Mouse (Mus musculus) 3134 (cell line): ENCODE data around the gene Trim7.
"Not testable (repeated sequence)": the region's sequence is repeated elsewhere in the genome, so short reads cannot be mapped to it uniquely, and the experiment has no call there.

Experiments
- DNase-seq: peaks from one replicate; pipeline ENCODE4 v3.0.0-alpha.2; 2011; ENCODE audit warnings: low spot score; ENCODE audit not compliant: insufficient read length; ENCODE audit errors: extremely low read depth

Gene Trim7

DNA sequence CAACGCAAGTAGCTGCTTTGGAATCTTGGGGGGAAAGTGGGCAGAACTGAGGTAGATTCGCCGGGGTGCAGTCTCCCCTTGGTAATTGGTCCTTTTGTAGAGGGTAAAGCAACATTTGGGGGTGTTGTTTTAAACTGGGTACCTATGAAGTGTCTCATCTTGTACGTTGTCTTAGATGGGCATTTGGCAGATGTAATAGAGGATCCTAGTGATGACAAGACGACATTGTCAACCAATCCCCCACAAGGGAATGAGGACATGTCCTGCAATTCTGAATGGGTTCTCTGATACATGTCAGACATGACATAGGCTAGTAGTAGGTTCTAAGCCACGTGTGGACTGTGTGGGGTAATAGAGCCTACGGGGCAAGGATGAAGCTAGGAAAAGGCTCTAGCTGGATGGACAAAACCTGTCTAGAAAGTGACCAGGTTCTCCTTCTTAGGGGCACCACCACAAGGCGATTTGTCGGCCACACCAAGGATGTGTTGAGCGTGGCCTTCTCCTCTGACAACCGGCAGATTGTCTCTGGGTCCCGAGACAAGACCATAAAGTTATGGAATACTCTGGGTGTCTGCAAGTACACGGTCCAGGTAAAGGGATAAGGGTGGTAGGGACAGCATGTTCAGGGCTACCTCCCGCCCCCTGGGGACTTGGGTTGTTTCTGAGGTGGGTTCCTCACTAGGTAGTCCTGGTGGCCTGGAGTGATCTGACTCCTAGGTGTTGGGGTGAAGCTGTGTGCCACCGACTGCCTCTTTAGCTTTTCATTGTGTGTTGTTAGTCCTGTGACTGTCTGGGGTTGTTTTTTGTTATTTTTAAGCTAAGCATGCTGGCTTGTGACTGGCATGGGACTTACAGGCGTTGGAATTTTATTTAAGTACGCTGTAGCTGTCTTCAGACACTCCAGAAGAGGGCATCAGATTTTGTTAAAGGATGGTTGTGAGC is 23.8 kb upstream of the Trim7 start:
- no peak for DNase-seq

DNA sequence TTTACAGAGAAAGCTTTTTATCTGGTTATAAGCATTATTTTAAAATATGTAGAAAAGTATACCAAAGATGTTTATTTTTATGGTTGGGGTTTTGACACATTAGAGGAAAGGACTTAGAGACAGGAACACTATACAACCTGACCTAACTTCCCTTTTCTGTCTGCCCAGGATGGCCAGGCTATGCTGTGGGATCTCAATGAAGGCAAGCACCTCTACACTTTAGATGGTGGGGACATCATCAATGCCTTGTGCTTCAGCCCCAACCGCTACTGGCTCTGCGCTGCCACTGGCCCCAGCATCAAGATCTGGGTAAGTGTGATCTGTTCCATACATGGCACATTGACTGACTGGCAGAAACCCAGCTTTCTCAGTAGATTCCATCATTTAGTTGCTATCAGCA is 22.0 kb upstream of the Trim7 start:
- no peak for DNase-seq

- no peak for DNase-seq
Measured at GRCm38 (mm10) chr11:48804922-48805321, 21.0 kb upstream of the Trim7 start.

DNA sequence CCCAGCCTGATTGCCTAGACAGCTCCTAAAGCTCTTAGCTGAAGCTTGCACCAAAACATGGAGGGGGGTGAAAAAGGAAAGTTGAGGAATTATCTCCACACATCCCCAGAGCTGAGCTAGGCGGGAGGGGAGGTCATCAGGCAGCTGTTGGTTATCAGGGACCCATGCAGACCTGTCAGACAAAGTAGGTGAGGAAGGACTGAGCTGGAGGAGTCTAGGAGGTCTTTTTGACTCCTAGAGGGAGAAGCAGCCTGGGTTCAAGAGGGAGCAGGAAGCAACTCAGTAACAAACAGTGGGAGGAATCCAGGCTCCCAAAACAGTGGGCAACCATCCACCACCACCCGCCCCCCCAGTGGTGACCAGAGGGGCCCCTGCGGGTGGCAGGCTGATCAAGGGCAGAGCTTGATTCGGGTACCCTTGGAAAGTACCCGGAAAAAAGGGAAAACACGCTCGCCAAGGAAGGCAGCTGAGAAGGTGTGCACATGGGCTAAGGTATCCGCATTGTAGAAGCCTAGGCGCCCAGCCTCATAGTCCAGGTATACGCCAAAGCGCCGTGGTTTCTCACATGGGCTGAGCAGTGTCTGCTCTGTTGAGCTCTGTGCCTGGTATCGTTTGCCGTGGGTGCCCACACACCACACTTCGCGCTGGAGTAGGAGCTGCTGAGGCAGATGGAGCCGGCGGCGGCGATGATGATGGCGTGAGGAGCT is 18.9 kb upstream of the Trim7 start:
- peak; percentile 59 for DNase-seq

DNA sequence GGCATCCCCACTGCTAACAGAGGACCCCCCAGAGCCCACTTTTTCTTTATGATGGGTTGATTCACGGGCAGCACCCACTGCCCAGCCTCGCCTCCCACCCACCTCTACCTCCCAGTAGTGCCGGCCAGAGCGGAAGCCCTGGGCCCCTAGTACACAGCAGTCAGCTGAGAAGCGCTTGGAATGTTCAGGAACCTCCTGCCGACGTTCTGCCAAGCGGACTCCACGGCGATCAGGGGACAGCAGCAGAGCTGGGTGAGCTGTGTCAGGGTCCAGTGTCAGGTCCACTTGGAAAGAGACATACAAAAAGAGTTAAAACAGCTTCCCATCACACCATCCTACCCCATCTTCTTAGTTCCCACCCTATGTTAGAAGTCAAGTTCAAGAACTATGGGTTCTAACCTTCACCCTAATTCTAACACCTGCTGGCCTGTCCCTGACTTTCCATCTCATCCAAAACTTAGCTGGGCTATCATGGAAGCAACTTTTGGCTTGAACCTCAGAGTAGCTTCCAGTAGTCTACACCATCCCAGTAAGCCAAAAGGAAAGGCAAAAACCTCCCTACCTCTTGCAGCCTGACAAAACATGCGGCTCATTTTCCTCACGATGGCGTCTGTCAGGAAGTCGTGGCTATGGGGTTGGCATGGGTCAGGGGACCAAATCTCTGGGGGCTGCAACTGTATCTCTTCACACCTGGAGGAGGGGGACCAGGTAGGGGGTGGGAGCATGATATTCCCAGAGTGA is 18.2 kb upstream of the Trim7 start:
- DNase-seq = peak; percentile 60

DNA sequence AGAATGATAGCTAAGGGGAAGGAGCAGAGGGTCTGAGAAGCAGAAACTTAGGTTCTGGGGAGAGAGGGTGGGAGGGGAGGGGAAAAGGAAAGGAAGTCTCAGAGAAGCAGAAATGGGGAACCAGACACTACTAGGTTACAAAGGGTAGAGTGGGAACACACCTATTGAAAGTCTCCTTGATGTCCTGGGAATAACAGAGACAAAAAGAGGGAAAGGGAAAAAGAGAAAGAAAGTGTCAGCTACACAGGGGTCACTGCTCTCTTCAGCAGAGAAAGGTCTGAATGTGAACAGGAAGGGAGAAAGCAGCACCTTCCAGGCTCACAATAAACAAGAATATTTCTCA is 17.7 kb upstream of the Trim7 start:
- DNase-seq = no peak

DNA sequence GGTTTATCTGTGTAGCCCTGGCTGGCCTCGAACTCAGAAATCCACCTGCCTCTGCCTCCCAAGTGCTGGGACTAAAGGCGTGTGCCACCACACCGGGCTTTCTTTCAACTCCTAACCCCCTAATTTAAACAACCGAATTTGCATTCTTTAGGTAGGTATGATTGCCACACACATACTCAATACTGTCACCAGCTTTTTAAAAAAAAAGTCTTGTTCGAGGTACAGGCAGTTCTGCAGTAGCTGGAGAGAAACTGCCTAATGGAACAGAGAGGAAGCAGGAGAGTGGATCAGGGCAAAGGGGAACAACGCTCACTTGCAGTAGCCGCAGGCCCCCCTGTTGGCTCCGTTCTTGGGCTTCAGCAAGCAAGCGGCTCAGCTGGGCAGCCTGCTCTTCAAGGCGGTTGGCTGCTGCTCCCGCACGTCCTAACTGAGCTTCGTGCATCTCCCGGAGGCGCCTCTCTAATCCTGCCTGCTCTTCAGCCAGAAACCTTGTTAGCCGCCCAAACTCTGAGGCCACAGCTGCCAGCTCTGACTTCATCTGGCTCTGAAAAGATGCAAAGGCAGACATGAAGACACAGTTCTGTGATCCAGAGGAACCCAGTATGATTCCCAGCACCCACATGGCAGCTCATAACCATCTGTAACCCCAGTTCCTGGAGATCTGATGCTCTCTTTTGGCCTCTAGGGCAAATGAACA is 17.1 kb upstream of the Trim7 start:
- no peak for DNase-seq

DNA sequence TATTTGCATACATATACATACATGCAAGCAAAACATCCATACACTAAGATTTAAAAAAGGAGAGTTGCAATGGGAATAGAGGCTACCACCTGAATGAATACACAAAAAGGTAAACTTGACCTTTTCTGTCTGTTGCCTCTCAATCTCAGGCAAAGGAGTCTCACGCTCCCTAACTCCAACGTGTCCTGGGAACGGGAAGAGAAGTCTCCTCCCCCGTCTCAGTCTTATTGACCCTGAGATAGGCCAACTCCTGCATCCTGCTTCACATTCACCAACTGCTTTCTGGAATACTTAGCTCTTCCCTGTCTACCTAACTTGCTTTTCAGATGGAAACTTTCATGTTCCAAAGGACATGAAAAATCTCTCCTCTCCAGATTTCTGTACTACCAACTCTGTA is 16.5 kb upstream of the Trim7 start:
- no peak for DNase-seq

DNA sequence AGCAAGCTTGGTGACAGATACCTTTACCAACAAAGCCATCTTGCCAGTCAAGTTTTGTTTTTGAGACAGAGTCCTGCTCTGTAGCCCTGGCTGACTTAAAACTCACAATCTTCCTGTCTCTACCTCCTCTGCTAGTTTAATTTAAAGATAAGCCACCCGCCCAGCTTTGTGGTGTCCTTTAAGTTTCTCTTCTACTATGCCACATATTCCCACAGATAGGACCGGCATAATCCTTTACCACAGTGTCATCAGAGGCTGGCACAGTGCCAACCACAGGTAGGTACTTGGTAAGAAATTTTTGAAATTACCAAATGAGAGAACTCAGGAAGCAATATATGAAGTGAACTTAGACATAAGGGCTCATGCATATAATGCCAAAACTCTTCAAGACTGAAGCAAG is 15.8 kb upstream of the Trim7 start:
- DNase-seq = no peak

DNA sequence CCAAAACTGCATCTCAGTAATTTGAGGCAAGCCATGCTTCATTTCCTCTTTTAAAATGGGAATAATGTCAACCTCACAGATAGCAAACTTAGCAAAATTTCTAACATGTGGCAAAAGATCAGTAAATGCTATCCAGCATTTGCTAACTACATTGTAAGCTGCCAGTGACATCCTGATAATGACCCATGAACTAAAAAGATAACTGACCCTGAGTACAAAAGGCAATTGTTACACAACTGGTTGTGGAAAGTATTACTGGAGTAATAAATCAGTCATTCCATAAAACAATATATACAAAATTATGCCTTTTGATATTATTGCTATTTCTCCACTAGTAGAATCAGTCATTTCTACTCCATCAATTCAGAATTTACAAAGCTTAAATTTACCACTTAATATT is 12.2 kb upstream of the Trim7 start:
- no peak for DNase-seq

DNA sequence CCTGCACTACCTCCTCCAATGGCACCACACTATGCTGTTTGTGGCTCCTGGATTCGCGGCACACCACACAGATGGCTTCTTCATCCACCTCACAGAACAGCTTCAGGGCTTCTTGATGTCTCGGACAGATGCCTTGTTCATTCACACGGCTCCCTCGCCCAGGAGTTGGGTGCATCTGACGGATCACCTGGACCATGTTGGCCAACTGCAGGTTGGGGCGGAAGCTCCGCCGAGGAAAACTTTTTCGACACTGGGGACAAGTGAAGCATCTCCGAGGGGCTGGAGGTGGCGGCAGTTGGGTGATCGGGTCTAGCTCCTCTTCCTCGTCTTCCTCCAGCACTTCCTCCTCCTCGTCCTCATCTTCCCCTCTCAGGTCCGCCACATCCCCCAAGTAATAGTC is 10.1 kb upstream of the Trim7 start:
- DNase-seq = no peak

DNA sequence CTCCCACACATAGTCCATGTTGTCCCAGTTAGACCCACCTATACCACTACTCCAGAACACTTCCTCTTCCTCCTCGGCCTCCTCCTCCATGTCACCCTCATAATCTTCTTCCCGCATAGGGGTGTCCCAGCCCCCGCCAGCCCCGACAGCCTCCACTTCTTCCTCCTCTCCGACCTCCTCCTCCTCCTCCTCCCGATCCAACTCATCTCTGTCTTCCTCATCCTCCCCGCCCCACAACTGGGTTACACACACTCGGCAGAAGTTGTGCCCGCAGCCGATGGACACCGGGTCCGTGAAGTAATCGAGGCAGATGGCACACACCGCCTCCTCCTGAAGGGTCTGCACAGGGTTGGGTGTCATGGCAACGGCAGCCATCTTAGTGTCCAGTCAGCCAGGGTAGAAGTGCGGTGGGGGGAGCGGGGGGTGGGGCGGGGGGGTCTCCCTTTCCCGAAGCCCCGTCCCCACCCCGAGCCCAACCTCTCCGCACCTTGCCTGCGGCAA is 9.6 kb upstream of the Trim7 start:
- DNase-seq = no peak

GRCm38 (mm10) chr11:48816800-48817665 is 8.9 kb upstream of the Trim7 start, which contains the start of gene Trim41:
TSS of gene Trim41 (minus strand) at chr11:48817353.
- peak; percentile 100 for DNase-seq

GRCm38 (mm10) chr11:48817794-48818193 is 8.1 kb upstream of the Trim7 start:
- DNase-seq = no peak

DNA sequence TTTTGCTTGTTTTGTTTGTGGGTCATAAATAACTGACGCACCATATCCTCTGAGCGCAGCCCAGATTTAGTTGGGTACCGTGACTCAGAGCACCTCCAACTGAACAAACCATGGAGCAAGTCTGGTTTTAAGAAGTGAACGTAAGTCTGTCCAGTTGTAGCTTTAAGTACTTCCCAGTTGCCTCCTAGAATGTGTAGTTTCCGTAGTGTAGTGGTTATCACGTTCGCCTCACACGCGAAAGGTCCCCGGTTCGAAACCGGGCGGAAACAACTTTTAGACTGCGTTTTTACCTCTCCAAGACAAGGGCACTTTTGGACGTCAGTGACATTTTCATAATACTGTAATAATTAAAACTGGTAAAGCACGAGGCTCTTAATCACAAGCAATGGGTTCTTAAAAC is 7.6 kb upstream of the Trim7 start:
- DNase-seq = peak; percentile 90

DNA sequence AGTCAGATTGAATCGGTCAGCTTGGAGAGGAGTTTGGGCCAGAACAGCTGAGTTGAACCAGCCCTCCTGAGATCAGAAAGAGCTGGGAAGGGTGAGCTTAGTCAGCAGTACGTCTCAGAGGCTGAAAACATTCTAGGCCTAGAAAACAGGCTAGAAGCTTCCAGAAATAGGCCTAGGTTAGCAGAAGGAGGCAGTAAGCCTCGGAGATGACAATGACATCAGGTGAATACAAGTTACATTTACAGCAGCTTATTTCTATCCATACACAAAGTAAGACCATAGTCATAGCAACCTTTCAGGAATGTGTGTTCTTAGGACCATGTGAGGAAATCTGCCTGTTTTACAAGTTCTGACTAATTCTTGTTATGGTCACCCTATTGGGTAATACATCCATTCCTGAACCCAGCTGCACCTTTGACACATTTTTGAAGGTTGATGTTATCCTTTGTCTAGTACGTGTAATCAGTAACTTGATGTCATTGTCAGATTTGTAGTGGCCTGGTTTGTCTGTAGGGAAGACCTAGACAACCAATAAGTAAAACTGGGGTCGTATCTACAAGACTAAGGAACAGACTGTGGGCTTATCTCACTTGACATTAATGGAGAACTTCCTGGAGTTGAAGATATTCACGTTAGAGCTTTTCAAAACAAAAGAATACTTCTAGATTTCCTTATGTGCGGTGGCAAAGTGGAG is 6.2 kb upstream of the Trim7 start:
- DNase-seq = peak; percentile 79

DNA sequence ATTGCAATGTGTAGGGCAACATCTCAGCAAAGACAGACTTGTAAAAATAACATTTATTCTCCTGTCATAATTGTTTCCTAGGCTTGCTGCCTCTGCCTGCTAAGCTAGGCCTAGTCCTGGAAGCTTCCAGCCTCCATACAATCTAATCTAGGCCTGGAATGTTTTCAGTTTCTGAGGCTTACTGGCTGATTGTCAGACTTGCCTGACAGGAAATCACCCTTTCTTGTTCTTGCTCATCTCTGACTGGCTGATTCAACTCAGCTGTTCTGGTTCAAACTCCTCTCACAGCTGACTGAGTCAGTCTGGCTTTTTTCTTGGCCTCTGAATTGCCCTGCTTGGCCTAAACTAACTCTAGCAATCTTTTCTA is 5.6 kb upstream of the Trim7 start:
- DNase-seq = no peak

GRCm38 (mm10) chr11:48821299-48821698 is 4.6 kb upstream of the Trim7 start:
- DNase-seq = not testable (repeated sequence)
